Mouse (Mus musculus) hindbrain, embryonic 14.5 days (tissue): Measurements from ENCODE around the gene Wdr31. TPM values are rescaled to one million over a fixed set of nuclear protein-coding genes. Genes with fewer than 3 reads are reported as not detected.

Source experiments
- polyA plus RNA-seq: library from polyadenylated mRNA; unstranded; fragments of >200 nt; fragmentation: Nextera tagmentation; extraction: Ambion mirVana; gene quantifications from 2 replicates; pipeline ENCODE4 v1.2.1, GENCODE M21; 2014

Gene Wdr31
- polyA plus RNA-seq, 1 experiment from 2014 or later = 13.5 TPM

Other genes with a start within 250 kb of the Wdr31 start
- 32.7 and 33.3 TPM in 2 replicates for gene Zfp37, start 239.8 kb downstream of the Wdr31 start, polyA plus RNA-seq
- gene Slc31a2, start 208.3 kb downstream of the Wdr31 start, polyA plus RNA-seq = 12.6 and 14.4 TPM in 2 replicates
- 23.5 and 24.3 TPM in 2 replicates for gene Fkbp15, start 110.3 kb downstream of the Wdr31 start, polyA plus RNA-seq
- gene Slc31a1, start 110.2 kb downstream of the Wdr31 start, polyA plus RNA-seq = 47.1 and 48.9 TPM in 2 replicates
- 83.1 and 95.1 TPM in 2 replicates for gene Cdc26, start 62.3 kb downstream of the Wdr31 start, polyA plus RNA-seq
- 15.0 and 16.1 TPM in 2 replicates for gene Prpf4, start 62.1 kb downstream of the Wdr31 start, polyA plus RNA-seq
- not detected in 2 replicates for gene Rnf183, start 35.6 kb downstream of the Wdr31 start, polyA plus RNA-seq
- gene Bspry, start 9.2 kb upstream of the Wdr31 start, polyA plus RNA-seq = 0.86 and 1.2 TPM in 2 replicates
- gene Hdhd3, start 32.6 kb upstream of the Wdr31 start, polyA plus RNA-seq = 11.7 and 13.3 TPM in 2 replicates
- 73.4 and 75.2 TPM in 2 replicates for gene Alad, start 49.0 kb upstream of the Wdr31 start, polyA plus RNA-seq
- 52.7 and 58.3 TPM in 2 replicates for gene Pole3, start 54.2 kb upstream of the Wdr31 start, polyA plus RNA-seq
- 0.24 and 0.76 TPM in 2 replicates for gene 4933430I17Rik, start 54.5 kb upstream of the Wdr31 start, polyA plus RNA-seq
- 35.2 and 42.9 TPM in 2 replicates for gene Rgs3, start 89.0 kb upstream of the Wdr31 start, polyA plus RNA-seq